Mouse (Mus musculus) intestine, postnatal 0 days (tissue): ENCODE measurements at regions not wholly inside any gene's neighbourhood (a gene's known extent, or its start where the extent isn't known, plus 50 kb on each side); places are given as distances from the start of the nearest gene placed in this dataset.

Source experiments
- ATAC-seq: fragments of 200-750 bp; cut with Nextera tagmentation; 2 replicates; pipeline ENCODE4 v1.8.0; 2017; ENCODE audit warnings: mild to moderate bottlenecking, moderate TSS enrichment, moderate library complexity
- H3K27ac ChIP-seq: fragments of 300-500 bp; sonication (generic); 2 replicates; pipeline ENCODE4 v1.5.1; 2014; ENCODE audit warnings: mild to moderate bottlenecking, low read depth, low read length, moderate library complexity
- H3K27me3 ChIP-seq: fragments of 300-500 bp; sonication (generic); replicated peaks from 2 replicates; pipeline ENCODE4 v1.6.1; 2014; ENCODE audit warnings: low read length, mixed read lengths; ENCODE audit not compliant: control insufficient read depth, insufficient read depth
- H3K36me3 ChIP-seq: fragments of 300-500 bp; sonication (generic); 2 replicates; pipeline ENCODE4 v1.6.1; 2014; ENCODE audit warnings: mild to moderate bottlenecking, moderate library complexity; ENCODE audit not compliant: control insufficient read depth, insufficient read depth
- H3K4me1 ChIP-seq: fragments of 300-500 bp; sonication (generic); replicated peaks from 2 replicates; pipeline ENCODE4 v1.6.1; 2014; ENCODE audit warnings: antibody characterized with exemption, low read length, mixed read lengths; ENCODE audit not compliant: control insufficient read depth, insufficient read depth
- H3K4me2 ChIP-seq: fragments of 300-500 bp; sonication (generic); replicated peaks from 2 replicates; pipeline ENCODE4 v1.6.1; 2014; ENCODE audit warnings: low read depth, mild to moderate bottlenecking, moderate library complexity
- H3K4me3 ChIP-seq: fragments of 300-500 bp; sonication (generic); 2 replicates; pipeline ENCODE4 v1.5.1; 2014; ENCODE audit warnings: low read depth, low read length
- H3K9ac ChIP-seq: fragments of 300-500 bp; sonication (generic); 2 replicates; pipeline ENCODE4 v1.6.1; 2014; ENCODE audit warnings: mild to moderate bottlenecking, low read depth, low read length
- H3K9me3 ChIP-seq: fragments of 300-500 bp; sonication (generic); 2 replicates; pipeline ENCODE4 v1.6.1; 2016; ENCODE audit warnings: mixed run types; ENCODE audit not compliant: control insufficient read depth
- CTCF ChIP-seq: sonication (generic); IDR thresholded peaks from 2 replicates; pipeline ENCODE4 v1.5.1; 2016; ENCODE audit warnings: low read depth, mild to moderate bottlenecking, control low read depth, antibody characterized with exemption, moderate library complexity
- WGBS: fragments of 180-500 bp; shearing (Covaris S2); extraction: QIAGEN DNeasy Blood & Tissue Kit; methylation state at CpG from one replicate; pipeline ENCODE4 v1.1.7; 2014; 5-methylcytosine and 5-hydroxymethylcytosine counted together

DNA sequence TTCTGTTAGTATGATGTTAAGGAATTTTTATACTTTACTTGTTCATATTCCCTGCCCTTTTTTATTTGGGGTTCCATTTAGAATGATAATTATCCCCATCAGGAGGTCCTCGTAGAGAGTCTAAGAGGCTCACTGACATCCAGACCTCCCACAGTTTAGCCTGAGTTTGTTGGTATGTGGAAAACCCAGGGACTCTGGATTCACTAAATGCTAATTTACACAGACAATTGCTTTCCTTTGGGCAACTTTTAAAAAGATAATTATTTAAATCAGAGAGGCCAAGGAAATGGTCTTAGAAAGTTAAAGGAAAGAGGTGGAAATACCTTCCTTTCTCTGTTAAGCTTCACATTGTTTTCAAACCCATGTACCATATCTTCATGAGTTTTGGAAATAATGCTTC, 312.7 kb upstream of the Xrcc4 start:
- no peak for ATAC-seq
- H3K4me2 ChIP-seq = no peak overlapping the region
- H3K9ac ChIP-seq = no peak overlapping the region
- no peaks in the 10 kb centered on the region for H3K36me3 ChIP-seq
- no peaks in the 10 kb centered on the region for H3K9me3 ChIP-seq
- no peaks in the 10 kb centered on the region for H3K27me3 ChIP-seq
- no peak for TF ChIP-seq CTCF
- 67% methylated on average over 1 of the region's 1 CpGs for WGBS
- H3K4me3 ChIP-seq = no peak overlapping the region
- H3K4me1 ChIP-seq = no peaks in the 10 kb centered on the region
- no peak overlapping the region for H3K27ac ChIP-seq

DNA sequence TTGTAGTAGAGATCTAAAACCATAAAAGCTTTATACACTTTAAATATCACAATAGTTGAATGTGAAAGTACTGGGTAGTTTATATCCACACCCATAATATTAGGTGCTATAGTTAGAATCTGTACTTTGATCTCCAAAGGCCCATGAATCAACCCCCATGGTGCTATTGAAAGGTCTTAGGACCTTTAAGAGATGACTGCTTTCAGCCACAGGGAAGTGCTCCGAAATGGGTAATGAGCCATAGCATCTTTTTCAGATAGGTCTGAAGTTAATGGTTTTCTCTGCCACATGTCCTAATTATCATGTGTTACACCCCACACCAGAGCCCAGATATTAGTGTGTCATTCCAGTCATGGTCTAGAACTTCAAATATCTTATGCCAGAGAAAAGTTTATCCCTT, 312.1 kb upstream of the Xrcc4 start:
- Histone ChIP-seq H3K4me1 (no peaks in the 10 kb centered on the region), H3K9ac (no peak overlapping the region), H3K4me3 (no peak overlapping the region), H3K36me3 (no peaks in the 10 kb centered on the region), H3K27me3 (no peaks in the 10 kb centered on the region), H3K9me3 (no peaks in the 10 kb centered on the region), H3K27ac (no peak overlapping the region), H3K4me2 (no peak overlapping the region)
- no peak for ATAC-seq
- TF ChIP-seq CTCF = no peak
- WGBS = 82% methylated on average over 1 of the region's 1 CpGs

DNA sequence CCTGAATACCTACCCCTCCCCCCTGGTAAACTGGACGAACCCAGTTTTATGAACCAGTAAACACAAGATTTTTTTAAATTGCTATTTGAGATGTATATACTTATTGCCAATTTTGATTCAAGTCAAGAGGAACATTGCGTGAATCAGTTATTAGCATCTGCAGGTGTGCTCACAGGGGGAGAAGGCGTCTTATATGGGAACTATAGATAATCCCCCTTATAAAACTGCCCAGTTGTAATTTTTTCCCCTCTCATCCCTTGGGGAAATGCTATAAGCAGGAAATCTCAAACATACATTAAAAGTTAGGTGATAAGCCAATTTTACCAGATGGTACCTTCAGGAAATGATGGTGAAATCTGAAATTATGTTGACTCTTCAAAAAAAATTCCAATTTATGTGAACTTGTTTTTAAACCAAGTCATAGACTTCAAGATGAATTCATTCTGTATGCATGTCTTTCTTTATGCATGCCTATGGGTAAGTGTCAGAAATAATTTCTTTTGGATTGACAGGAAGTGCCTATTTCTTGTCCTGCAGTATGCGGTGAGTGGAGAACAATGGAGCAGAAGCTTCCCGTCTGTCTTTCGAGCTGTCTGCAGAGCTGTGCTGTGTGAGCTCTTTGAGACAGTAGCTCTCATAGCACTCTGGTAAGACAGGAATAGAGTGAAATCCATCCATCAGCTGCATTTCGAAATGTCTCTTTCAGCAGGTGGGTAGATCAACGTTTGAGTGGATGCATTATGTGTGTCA, 306.0 kb upstream of the Xrcc4 start:
- H3K4me1 ChIP-seq = no peaks in the 10 kb centered on the region
- no peaks in the 10 kb centered on the region for H3K9me3 ChIP-seq
- H3K27me3 ChIP-seq = no peaks in the 10 kb centered on the region
- no peak overlapping the region for H3K4me3 ChIP-seq
- H3K27ac ChIP-seq = no peak overlapping the region
- WGBS = 68% methylated on average over 8 of the region's 8 CpGs
- no peak for ATAC-seq
- no peak for TF ChIP-seq CTCF
- no peak overlapping the region for H3K4me2 ChIP-seq
- no peak overlapping the region for H3K9ac ChIP-seq
- H3K36me3 ChIP-seq = no peaks in the 10 kb centered on the region

DNA sequence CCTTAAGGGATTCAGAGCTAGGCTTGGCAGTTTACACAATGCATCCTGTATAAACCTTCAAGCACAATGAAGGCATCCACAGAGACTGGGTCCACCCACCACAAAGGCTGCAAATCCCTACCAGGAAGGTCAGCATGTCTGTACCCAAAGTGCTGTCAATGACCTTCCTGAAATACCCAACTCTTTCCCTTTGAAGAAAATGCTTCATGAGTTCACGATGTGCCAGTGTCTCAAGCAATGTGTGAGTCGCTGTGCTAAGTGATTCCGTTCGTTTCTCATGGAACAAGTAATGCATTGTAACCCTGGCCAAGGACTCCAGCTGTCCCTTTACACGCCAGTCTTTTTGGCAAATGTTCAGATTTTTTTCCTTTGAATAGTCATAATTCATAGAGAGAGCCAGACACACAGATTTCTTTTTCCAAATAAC, 305.4 kb upstream of the Xrcc4 start:
- WGBS = 43% methylated on average over 5 of the region's 5 CpGs
- Histone ChIP-seq H3K27me3 (no peaks in the 10 kb centered on the region), H3K27ac (no peak overlapping the region), H3K9me3 (no peaks in the 10 kb centered on the region), H3K36me3 (no peaks in the 10 kb centered on the region), H3K9ac (no peak overlapping the region), H3K4me1 (no peaks in the 10 kb centered on the region), H3K4me3 (no peak overlapping the region), H3K4me2 (no peak overlapping the region)
- ATAC-seq = no peak
- no peak for TF ChIP-seq CTCF

DNA sequence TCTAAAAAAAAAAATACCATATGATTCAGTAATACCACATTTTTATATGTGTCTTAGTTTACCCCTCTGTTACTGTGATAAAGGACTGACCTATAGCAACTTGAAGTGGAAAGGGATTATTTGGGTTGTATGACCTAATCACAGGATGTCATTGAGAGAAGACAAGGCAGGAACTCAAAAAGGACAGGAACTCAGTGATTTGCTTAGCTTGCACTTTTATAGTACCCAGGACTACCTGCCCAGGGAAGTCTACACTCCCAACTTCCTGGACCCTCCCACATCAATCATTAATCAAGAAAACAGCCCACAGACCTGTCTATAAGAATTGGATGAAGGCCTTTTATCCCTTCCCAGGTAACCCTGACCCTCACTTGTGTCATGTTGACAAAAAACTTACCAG, 303.0 kb upstream of the Xrcc4 start:
- no peak for ATAC-seq
- H3K9me3 ChIP-seq = no peaks in the 10 kb centered on the region
- no peak overlapping the region for H3K9ac ChIP-seq
- no peak for TF ChIP-seq CTCF
- no peaks in the 10 kb centered on the region for H3K27me3 ChIP-seq
- H3K27ac ChIP-seq = no peak overlapping the region
- no peaks in the 10 kb centered on the region for H3K36me3 ChIP-seq
- no peaks in the 10 kb centered on the region for H3K4me1 ChIP-seq
- no peak overlapping the region for H3K4me2 ChIP-seq
- no peak overlapping the region for H3K4me3 ChIP-seq

DNA sequence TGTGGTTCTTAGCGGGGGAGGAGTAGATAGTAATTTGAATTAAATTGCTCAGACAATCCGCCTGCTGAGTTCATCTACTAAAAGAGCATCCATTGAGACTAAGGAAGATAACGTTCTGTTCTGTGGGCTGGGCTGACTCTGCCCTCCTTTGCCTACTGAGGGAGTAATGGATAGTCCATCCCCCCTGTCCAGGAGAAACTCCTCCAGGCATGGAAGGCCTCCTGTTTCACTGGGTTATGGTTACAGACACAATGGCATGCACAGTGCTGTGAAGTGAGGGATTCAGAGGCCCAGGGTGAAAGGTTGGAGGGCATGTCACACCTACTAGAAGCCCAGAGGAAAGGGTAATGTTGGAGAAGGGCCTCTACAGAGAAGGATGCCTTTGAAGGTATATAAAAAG, 287.2 kb upstream of the Xrcc4 start:
- no peak for ATAC-seq
- Histone ChIP-seq H3K36me3 (no peaks in the 10 kb centered on the region), H3K27ac (no peak overlapping the region), H3K4me2 (no peak overlapping the region), H3K9me3 (no peaks in the 10 kb centered on the region), H3K4me3 (no peak overlapping the region), H3K9ac (no peak overlapping the region), H3K27me3 (no peaks in the 10 kb centered on the region), H3K4me1 (no peaks in the 10 kb centered on the region)
- no peak for TF ChIP-seq CTCF
- WGBS = 73% methylated on average over 3 of the region's 3 CpGs

DNA sequence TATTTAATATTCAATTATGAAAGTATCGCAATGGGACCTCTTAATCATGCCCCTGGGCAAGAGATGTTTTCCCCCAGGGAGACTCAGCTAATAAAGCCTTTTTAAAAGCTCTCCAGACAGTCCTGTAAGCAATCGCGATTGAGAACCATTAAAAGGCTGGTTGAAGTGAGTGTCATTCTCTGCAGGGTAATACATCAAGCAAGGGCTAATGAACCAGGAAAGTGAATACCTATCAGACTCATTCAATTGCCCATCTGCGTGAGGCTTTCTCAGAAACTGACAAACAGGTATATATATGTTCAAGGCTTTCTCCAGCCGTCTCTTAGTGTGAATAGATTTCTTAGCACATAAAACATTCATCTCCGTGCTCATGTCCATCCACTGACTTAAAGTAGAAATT, 286.8 kb upstream of the Xrcc4 start:
- no peaks in the 10 kb centered on the region for H3K9me3 ChIP-seq
- no peak overlapping the region for H3K27ac ChIP-seq
- no peak overlapping the region for H3K4me2 ChIP-seq
- no peak overlapping the region for H3K9ac ChIP-seq
- ATAC-seq = no peak
- no peaks in the 10 kb centered on the region for H3K4me1 ChIP-seq
- H3K27me3 ChIP-seq = no peaks in the 10 kb centered on the region
- no peaks in the 10 kb centered on the region for H3K36me3 ChIP-seq
- H3K4me3 ChIP-seq = no peak overlapping the region
- WGBS = 81% methylated on average over 6 of the region's 6 CpGs
- no peak for TF ChIP-seq CTCF
